Mouse (Mus musculus) liver, postnatal 0 days (tissue): ENCODE results near the gene Nt5c1a. TPM values are rescaled to one million over a fixed set of nuclear protein-coding genes. Genes with fewer than 3 reads are reported as not detected.

ENCODE experiments used
- ATAC-seq: fragments of 200-750 bp; cut with Nextera tagmentation; 2 replicates; pipeline ENCODE4 v1.8.0; 2017; ENCODE audit warnings: mild to moderate bottlenecking, moderate library complexity
- DNase-seq: peaks from one replicate; pipeline ENCODE4 v3.0.0-alpha.2; 2016
- H3K27ac ChIP-seq: fragments of 300-500 bp; sonication (generic); 2 replicates; pipeline ENCODE4 v1.5.1; 2014; ENCODE audit warnings: antibody characterized with exemption, moderate library complexity, mild to moderate bottlenecking, low read depth
- H3K27me3 ChIP-seq: fragments of 300-500 bp; sonication (generic); 2 replicates; pipeline ENCODE4 v1.6.1; 2014; ENCODE audit warnings: low read length, control low read depth, mixed read lengths; ENCODE audit not compliant: insufficient read depth
- H3K36me3 ChIP-seq: fragments of 300-500 bp; sonication (generic); replicated peaks from 2 replicates; pipeline ENCODE4 v1.6.1; 2014; ENCODE audit warnings: mild to moderate bottlenecking, control low read depth, low read length, moderate library complexity, mixed read lengths; ENCODE audit not compliant: insufficient read depth
- H3K4me1 ChIP-seq: fragments of 300-500 bp; sonication (generic); 2 replicates; pipeline ENCODE4 v1.6.1; 2014; ENCODE audit warnings: antibody characterized with exemption, mild to moderate bottlenecking, control low read depth; ENCODE audit not compliant: insufficient read depth
- H3K4me2 ChIP-seq: fragments of 300-500 bp; sonication (generic); 2 replicates; pipeline ENCODE4 v1.6.1; 2014; ENCODE audit warnings: low read depth, mild to moderate bottlenecking, low read length, moderate library complexity, mixed read lengths
- H3K4me3 ChIP-seq: fragments of 300-500 bp; sonication (generic); 2 replicates; pipeline ENCODE4 v1.5.1; 2014; ENCODE audit warnings: low read depth, low read length
- H3K9ac ChIP-seq: fragments of 300-500 bp; sonication (generic); replicated peaks from 2 replicates; pipeline ENCODE4 v1.6.1; 2014; ENCODE audit warnings: mild to moderate bottlenecking, moderate library complexity
- H3K9me3 ChIP-seq: fragments of 300-500 bp; sonication (generic); 2 replicates; pipeline ENCODE4 v1.6.1; 2016; ENCODE audit warnings: mild to moderate bottlenecking, control low read depth, low read length, mixed read lengths
- CTCF ChIP-seq: sonication (generic); IDR thresholded peaks from 2 replicates; pipeline ENCODE4 v1.5.1; 2016; ENCODE audit warnings: antibody characterized with exemption, low read depth
- EP300 ChIP-seq: IDR thresholded peaks from 2 replicates; pipeline ENCODE4 v1.6.1; 2016; ENCODE audit warnings: antibody characterized with exemption, low read depth, mild to moderate bottlenecking
- WGBS: fragments of 180-500 bp; shearing (Covaris S2); extraction: QIAGEN DNeasy Blood & Tissue Kit; methylation state at CpG from one replicate; pipeline ENCODE4 v1.1.7; 2014; ENCODE audit not compliant: insufficient replicate concordance; 5-methylcytosine and 5-hydroxymethylcytosine counted together
- polyA plus RNA-seq: library from polyadenylated mRNA; unstranded; fragments of >200 nt; fragmentation: Nextera tagmentation; extraction: Ambion mirVana; gene quantifications from 2 replicates; pipeline ENCODE4 v1.2.1, GENCODE M21; 2015

Gene Nt5c1a
- polyA plus RNA-seq, 1 experiment from 2014 or later: not detected

- DNase-seq (peak; percentile 50), ATAC-seq (peak; percentile 60)
- no peak for TF ChIP-seq CTCF
- TF ChIP-seq EP300: no peak
- 39% methylated on average over 2 of the region's 2 CpGs for WGBS
- H3K4me3 ChIP-seq: no peak overlapping the region
- H3K9ac ChIP-seq: no peak overlapping the region
- H3K36me3 ChIP-seq: no peaks in the 10 kb centered on the region
- H3K4me2 ChIP-seq: no peak overlapping the region
- H3K4me1 ChIP-seq: no peaks in the 10 kb centered on the region; the same call in 1 of the 2 replicates
- H3K27me3 ChIP-seq: 0 out of 2 replicates have a peak, but pooled peaks cover 6% of the 10 kb centered on the region
- H3K9me3 ChIP-seq: no peaks in the 10 kb centered on the region
- H3K27ac ChIP-seq: no peak overlapping the region
These were observed 27.0 kb downstream of the Nt5c1a start for GRCm38 (mm10) chr4:123228270-123228669.

DNA sequence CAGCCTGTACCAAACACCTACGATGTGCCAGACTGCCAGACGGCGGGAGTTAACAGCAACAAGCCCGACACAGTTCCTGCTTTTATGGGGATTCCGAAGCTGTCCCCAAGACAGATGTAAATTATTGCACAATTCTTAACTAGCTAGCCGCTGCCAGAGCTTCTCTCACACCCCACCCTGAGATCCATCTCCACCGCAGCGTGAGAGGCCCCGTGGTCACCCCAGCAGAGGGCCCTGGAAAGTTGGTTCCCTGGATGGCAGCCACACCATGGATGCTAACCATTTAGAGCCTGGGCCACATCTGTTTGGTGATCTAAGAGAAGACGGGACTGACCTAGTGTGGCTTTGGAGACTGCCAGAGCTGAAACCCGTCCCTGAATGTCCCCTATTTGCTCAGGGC, 27.9 kb downstream of the Nt5c1a start:
- ATAC-seq: no peak
- no peak for DNase-seq
- Histone ChIP-seq H3K27me3 (peaks cover 10% of the 10 kb centered on the region; the same call in 1 of the 2 replicates), H3K36me3 (no peaks in the 10 kb centered on the region), H3K9me3 (no peaks in the 10 kb centered on the region), H3K4me1 (peaks cover 4% of the 10 kb centered on the region; the same call in 1 of the 2 replicates), H3K4me3 (no peak overlapping the region), H3K4me2 (no peak overlapping the region), H3K9ac (no peak overlapping the region), H3K27ac (no peak overlapping the region)
- TF ChIP-seq EP300 (no peak), CTCF (no peak)
- 37% methylated on average over 11 of the region's 11 CpGs for WGBS

GRCm38 (mm10) chr4:123232841-123233240, 31.5 kb downstream of the Nt5c1a start:
- 26% methylated on average over 3 of the region's 3 CpGs for WGBS
- no peak for TF ChIP-seq EP300
- TF ChIP-seq CTCF: no peak
- Histone ChIP-seq H3K36me3 (no peaks in the 10 kb centered on the region), H3K9me3 (no peaks in the 10 kb centered on the region), H3K4me3 (peak overlapping the region; percentile 48; the same call in 1 of the 2 replicates), H3K27ac (0 out of 2 replicates have a peak overlapping the region, but pooled peaks have one; percentile 39), H3K27me3 (peaks cover 23% of the 10 kb centered on the region), H3K9ac (no peak overlapping the region), H3K4me2 (peak overlapping the region; percentile 70), H3K4me1 (peaks cover 11% of the 10 kb centered on the region; the same call in 1 of the 2 replicates)
- ATAC-seq (peak; percentile 9; the same call in 1 of the 2 replicates), DNase-seq (no peak)

DNA sequence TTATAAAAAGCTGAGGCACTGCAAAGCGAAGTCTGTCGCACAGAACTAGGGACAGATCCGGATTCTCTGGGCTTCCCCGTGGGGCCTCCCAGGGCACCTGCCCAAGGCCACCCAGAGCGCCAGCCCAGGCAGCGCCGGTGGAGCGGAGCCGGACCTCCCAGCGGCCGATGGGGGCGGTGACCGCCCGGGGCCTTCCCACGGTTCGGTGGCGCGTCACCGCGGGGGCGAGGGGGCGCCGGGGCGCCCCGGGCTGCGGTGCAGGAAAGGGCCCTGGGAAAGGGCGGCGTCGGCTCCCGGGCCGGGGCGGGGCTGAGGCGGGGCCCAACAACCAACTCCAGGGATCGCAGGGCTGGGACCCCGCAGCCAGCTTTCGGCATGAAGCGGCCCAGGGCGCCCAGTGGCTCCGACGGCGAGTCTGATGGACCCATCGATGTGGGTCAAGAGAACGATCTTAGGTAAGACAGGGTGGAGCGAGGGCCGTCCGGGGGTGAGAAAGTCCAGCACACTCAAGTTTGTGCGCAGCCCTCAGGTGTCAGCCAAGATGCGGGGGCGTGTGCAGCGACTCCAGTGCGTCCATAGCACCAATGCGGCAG, 32.3 kb downstream of the Nt5c1a start, which contains the start of gene Heyl:
Gene Heyl (plus strand): TSS at position 65 of the 593 bp plus-strand sequence.
- peak; percentile 75 for ATAC-seq

DNA sequence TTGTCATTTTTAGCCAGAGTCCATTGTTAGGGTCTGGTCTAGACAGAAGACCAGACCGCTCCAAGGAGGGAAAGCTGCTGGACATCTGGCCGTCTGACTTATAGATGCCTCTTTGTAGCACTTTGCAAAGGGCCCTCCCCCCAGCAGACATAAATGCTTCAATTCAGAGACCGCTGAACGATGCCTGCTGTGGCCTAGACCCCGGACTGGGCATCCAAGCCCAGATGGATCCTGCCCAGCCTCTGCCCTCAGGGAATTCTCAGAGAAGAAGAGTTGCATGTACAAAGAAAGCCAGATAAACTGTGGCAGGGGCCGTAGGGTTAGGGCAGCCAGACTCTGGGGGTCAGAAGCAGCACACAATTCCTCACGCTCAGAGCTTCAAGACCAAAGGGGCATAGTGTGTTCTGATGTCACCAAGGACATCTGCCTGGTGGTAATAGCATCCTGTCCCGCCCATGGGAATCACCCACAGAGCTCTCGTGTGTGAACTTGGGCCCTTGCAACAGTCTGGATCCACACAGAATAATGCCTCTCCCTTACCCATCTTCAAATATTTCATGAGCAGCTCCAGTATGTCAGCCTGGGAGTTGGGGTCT, 34.6 kb downstream of the Nt5c1a start:
- Histone ChIP-seq H3K36me3 (no peaks in the 10 kb centered on the region), H3K27me3 (peaks cover 48% of the 10 kb centered on the region), H3K4me2 (no peak overlapping the region), H3K9me3 (no peaks in the 10 kb centered on the region), H3K27ac (no peak overlapping the region), H3K4me3 (no peak overlapping the region), H3K4me1 (peaks cover 21% of the 10 kb centered on the region), H3K9ac (no peak overlapping the region)
- DNase-seq (no peak), ATAC-seq (no peak)
- WGBS: 71% methylated on average over 9 of the region's 9 CpGs
- TF ChIP-seq CTCF (no peak), EP300 (no peak)

More for the DNA sequence above, 32.3 kb downstream of the Nt5c1a start, which contains the start of gene Heyl:
- H3K27ac ChIP-seq: 0 out of 2 replicates have a peak within 1 kb of the TSS, but pooled peaks have one; percentile 39
- peak within 1 kb of the TSS; percentile 48 for H3K4me3 ChIP-seq
- TF ChIP-seq CTCF (no peak), EP300 (no peak)
- H3K27me3 ChIP-seq: peaks cover 29% of the 10 kb centered on the region
- peak; percentile 63 for DNase-seq
- H3K4me1 ChIP-seq: peaks cover 11% of the 10 kb centered on the region; the same call in 1 of the 2 replicates
- H3K9me3 ChIP-seq: no peaks in the 10 kb centered on the region
- 4% methylated on average over 49 of the region's 52 CpGs for WGBS
- no peaks in the 10 kb centered on the region for H3K36me3 ChIP-seq
- peak within 1 kb of the TSS; percentile 54 for H3K9ac ChIP-seq
- peak within 1 kb of the TSS; percentile 70 for H3K4me2 ChIP-seq

GRCm38 (mm10) chr4:123236431-123237031, 35.2 kb downstream of the Nt5c1a start:
- Histone ChIP-seq H3K36me3 (no peaks in the 10 kb centered on the region), H3K4me1 (peaks cover 21% of the 10 kb centered on the region), H3K27ac (no peak overlapping the region), H3K4me2 (no peak overlapping the region), H3K9me3 (no peaks in the 10 kb centered on the region), H3K27me3 (peaks cover 48% of the 10 kb centered on the region), H3K4me3 (no peak overlapping the region), H3K9ac (no peak overlapping the region)
- DNase-seq (no peak), ATAC-seq (no peak)
- TF ChIP-seq CTCF: no peak
- no peak for TF ChIP-seq EP300
- 57% methylated on average over 13 of the region's 13 CpGs for WGBS
